ENCODE assay signal across 9 mouse cellular contexts in the genomic region with DNA sequence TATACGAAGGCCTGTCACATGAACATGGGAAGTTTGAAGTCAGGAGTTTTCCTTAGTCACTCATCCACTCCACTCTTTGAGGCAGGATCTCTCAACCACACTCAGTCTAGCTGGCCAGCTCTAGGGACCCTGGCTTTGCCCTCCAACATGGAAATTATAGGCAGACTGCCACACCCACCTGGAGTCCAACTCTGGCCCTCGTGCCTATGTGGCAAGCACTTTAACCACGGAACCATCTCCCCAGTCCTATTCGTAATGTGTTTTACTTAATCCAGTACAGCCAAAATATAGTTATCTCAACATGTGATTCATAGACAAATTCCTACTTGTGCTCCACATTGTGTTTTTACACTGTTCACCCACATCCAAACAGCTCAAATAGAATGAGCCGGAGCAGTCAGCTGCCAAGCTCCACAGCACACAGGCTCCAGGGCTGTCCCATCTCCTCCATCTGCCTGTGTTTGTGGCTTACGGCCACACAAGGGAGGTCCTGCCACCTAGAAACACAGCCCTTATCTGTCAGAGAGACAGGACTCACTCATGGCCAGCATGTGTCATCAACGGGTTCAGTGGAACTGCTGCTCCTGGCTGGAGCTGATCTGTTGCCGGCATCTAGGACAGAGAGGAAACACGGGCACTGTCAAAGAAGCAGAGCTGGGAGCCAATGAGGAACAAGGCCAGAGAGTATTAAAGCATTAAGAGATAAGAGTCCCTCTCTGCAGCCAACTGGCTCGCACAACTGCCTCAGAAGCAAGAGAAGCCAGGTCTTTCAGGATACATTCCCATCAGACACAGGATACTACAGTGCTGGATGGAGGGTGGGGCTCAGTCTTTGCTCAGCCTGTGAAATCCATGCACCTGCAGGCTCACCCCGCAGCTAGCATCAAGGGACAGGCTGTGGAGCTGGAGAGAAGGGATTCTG. TPM values are rescaled to one million over a fixed set of nuclear protein-coding genes. Genes with fewer than 3 reads are reported as not detected.
DNase-seq lines count a peak whose midpoint lies in the region; ATAC-seq lines count a peak whose summit lies in the region.
"Had no signal": no experiment of that assay in that cellular context is flagged by ENCODE, and none has a peak within 500 bp of the region (broad histone marks: within the 10 kb centered on the region; RNA-seq: fewer than 3 reads in every experiment).

No protein-coding gene starts in this region.

- no peaks in the 10 kb centered on the region for H3K9me3 ChIP-seq in forebrain, embryonic 13.5 days (replicated peaks)
- H3K9me3 ChIP-seq in forebrain, embryonic 11.5 days (ENCODE audit: control insufficient read depth, low read length): no peaks in the 10 kb centered on the region

- H3K36me3 ChIP-seq in forebrain, embryonic 13.5 days (ENCODE audit: poor library complexity, severe bottlenecking): peaks cover 39% of the 10 kb centered on the region
- no peaks in the 10 kb centered on the region; the same call in 1 of the 2 replicates for H3K36me3 ChIP-seq in forebrain, embryonic 11.5 days (ENCODE audit: control insufficient read depth, insufficient read depth, low read length)

- no peak overlapping the region for H3K9ac ChIP-seq in forebrain, embryonic 13.5 days
- H3K9ac ChIP-seq in forebrain, embryonic 11.5 days (ENCODE audit: low read length): no peak overlapping the region

- DNase-seq in forebrain, embryonic 11.5 days (ENCODE audit: low spot score): no peak
- DNase-seq in right cerebral cortex, adult 2 months (ENCODE audit: low spot score in 2 of 2): peak; percentile 43 to 61
- DNase-seq in right cerebral cortex, postnatal 4 days: no peak
- peak; percentile 83 for DNase-seq in heart, adult 8-10 months (ENCODE audit: low spot score)
- DNase-seq in layer of hippocampus, postnatal 10 days (ENCODE audit: low spot score in 2 of 2): peak; percentile 42 to 48
- peak; percentile 54 for DNase-seq in testis, postnatal 14 days (ENCODE audit: low spot score)
- DNase-seq in embryo, embryonic 11 days: no peak

- WGBS in forebrain, embryonic 13.5 days: 91% methylated on average over 11 of the region's 11 CpGs
- WGBS in forebrain, embryonic 11.5 days: 87% methylated on average over 11 of the region's 11 CpGs

- no peak overlapping the region for H3K4me2 ChIP-seq in forebrain, embryonic 13.5 days
- H3K4me2 ChIP-seq in forebrain, embryonic 11.5 days (ENCODE audit: low read depth, low read length, severe bottlenecking): no peak overlapping the region

- no peaks in the 10 kb centered on the region for H3K27me3 ChIP-seq in forebrain, embryonic 13.5 days
- H3K27me3 ChIP-seq in forebrain, embryonic 11.5 days (ENCODE audit: control insufficient read depth, insufficient read depth, low read length): no peaks in the 10 kb centered on the region

- H3K4me1 ChIP-seq in forebrain, embryonic 13.5 days: peaks cover 61% of the 10 kb centered on the region
- no peaks in the 10 kb centered on the region for H3K4me1 ChIP-seq in forebrain, embryonic 11.5 days (replicated peaks; ENCODE audit: control insufficient read depth, insufficient read depth, low read length)

- ATAC-seq in forebrain, embryonic 13.5 days: no peak
- ATAC-seq in forebrain, embryonic 11.5 days (replicated peaks; ENCODE audit: low FRiP score): no peak

- no peak overlapping the region for H3K4me3 ChIP-seq in forebrain, embryonic 13.5 days
- H3K4me3 ChIP-seq in forebrain, embryonic 11.5 days (ENCODE audit: low read depth, low read length): no peak overlapping the region

- peak overlapping the region; percentile 40; the same call in 1 of the 2 replicates for H3K27ac ChIP-seq in forebrain, embryonic 13.5 days
- H3K27ac ChIP-seq in forebrain, embryonic 11.5 days (ENCODE audit: low read depth, low read length): no peak overlapping the region
- H3K27ac ChIP-seq: macrophage had no signal

RNA-seq across cellular contexts. Expression of gene Rnf144a, which starts 10.0 kb away (rescaled TPM):
- polyA plus RNA-seq in forebrain, embryonic 13.5 days (2015; fragmentation: Nextera tagmentation; extraction: Ambion mirVana): 36.8 and 40.3 TPM in 2 replicates
- 36.8 and 39.3 TPM in 2 replicates for polyA plus RNA-seq in forebrain, embryonic 11.5 days (2014; fragmentation: Nextera tagmentation; extraction: Ambion mirVana)
- total RNA-seq in heart, adult 8-10 months (2022): 10 to 100 TPM in 2 of 4 experiments, 1 to 10 TPM in 2; 4.8 to 11.7 (median 8.9) TPM
- total RNA-seq in layer of hippocampus, postnatal 10 days (2021): 10 to 100 TPM; 35.1 to 39.0 TPM

RNA-seq across cellular contexts. Expression of gene Rsad2, which starts 51.2 kb away (rescaled TPM):
- polyA plus RNA-seq in forebrain, embryonic 13.5 days (2015; fragmentation: Nextera tagmentation; extraction: Ambion mirVana): 0.28 and 0.63 TPM in 2 replicates
- polyA plus RNA-seq in forebrain, embryonic 11.5 days (2014; fragmentation: Nextera tagmentation; extraction: Ambion mirVana): 0.11 and 0.25 TPM in 2 replicates
- 1 to 10 TPM; 4.0 to 7.3 (median 5.7) TPM for total RNA-seq in heart, adult 8-10 months (2022)
- total RNA-seq in layer of hippocampus, postnatal 10 days (2021): 1 to 10 TPM in 1 of 2 experiments, under 1 TPM in 1; 0.46 to 1.0 TPM

Comparison
In these comparisons a context has a peak if more than half of its experiments do, and no peak if none do; other contexts are left out.
1. DNase-seq: peak in right cerebral cortex, adult 2 months (2 of 2), heart, adult 8-10 months (single experiment), layer of hippocampus, postnatal 10 days (2 of 2) and testis, postnatal 14 days (single experiment); none in forebrain, embryonic 11.5 days (single experiment), right cerebral cortex, postnatal 4 days (single experiment) and embryo, embryonic 11 days (single experiment).